Mouse (Mus musculus) cerebellum, adult 18-20 months (tissue): Measurements from ENCODE around the gene AC134908.4.

Experiments
- DNase-seq, 2 experiments: peaks; one replicate each; pipeline ENCODE4 v3.0.0; 2021

AC134908.4 gene

DNA sequence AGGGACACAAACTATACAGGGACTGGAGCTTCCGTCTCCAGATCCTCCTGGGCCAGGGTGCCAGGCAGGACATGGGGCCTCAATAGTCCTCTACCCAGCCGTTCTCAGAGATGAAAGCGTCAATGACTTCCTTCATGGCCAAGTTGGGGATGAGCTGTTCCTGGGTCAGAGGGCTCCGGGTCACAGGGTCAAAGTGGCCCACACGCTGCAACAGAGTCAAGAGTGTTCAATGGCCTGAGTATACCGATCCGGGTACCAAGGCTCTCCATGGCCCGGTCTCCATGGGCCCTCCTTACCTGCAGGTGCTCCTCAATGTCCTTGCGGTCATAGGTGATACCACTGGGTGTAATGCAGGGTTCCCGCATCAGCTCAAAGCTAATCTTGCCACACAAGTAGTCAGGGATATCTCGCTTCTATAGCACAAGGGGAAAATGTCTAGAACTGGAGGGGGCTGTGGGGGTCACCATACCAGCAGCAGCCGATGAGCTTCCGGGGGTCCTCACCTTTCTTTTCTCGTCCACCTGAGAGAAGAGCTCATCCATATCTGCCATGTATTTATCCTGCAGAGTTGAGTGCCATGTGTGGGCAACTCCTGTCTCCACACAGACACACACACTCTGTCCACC, 35.5 kb upstream of the AC134908.4 start:
- DNase-seq: no peak

DNA sequence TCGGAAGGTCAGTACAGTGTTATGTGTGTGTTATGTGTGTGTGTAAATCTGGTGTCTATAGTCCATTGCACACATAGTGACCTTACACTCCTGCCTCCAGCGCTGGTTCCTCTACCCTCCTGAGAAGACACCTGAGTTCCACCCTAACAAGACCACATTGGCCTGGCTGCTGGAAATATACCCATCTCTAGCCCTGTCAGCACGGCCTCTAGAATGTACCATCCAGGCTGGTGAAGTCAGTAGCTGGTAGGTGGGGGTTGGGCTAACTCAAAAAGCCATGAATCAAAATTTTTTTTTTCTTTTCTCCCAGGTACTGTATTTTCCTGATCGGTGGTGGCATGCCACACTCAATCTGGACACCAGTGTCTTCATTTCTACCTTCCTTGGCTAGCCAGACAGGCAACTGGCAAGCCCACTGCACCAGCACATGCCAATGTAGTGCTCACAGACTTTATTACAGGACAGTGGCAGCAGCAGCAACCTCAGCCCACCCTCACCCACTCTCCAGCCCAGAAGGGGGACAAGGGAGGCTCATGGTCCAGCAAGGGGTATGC, 34.8 kb upstream of the AC134908.4 start:
- no peak for DNase-seq

DNA sequence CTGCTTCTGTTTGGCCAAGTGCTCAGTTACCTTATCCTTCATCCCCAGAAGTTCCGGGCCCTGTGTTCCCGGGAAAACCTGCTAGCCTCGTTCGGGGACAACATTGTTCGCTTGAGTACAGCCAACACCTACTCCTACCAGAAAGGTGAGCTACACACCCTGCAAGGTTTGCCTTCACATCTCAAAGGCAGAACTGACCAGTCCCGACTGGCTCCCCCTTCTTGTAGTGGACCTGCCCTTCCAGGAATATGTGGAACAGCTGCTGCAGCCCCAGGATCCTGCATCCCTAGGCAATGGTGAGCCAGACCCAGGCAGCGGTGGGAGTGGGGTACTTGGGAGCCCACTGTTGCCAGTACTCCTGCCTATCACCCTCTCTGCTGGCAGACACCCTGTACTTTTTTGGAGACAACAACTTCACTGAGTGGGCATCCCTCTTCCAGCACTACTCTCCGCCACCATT, 34.1 kb upstream of the AC134908.4 start:
- DNase-seq: peak in 1 of 2 experiments; percentile 26

DNA sequence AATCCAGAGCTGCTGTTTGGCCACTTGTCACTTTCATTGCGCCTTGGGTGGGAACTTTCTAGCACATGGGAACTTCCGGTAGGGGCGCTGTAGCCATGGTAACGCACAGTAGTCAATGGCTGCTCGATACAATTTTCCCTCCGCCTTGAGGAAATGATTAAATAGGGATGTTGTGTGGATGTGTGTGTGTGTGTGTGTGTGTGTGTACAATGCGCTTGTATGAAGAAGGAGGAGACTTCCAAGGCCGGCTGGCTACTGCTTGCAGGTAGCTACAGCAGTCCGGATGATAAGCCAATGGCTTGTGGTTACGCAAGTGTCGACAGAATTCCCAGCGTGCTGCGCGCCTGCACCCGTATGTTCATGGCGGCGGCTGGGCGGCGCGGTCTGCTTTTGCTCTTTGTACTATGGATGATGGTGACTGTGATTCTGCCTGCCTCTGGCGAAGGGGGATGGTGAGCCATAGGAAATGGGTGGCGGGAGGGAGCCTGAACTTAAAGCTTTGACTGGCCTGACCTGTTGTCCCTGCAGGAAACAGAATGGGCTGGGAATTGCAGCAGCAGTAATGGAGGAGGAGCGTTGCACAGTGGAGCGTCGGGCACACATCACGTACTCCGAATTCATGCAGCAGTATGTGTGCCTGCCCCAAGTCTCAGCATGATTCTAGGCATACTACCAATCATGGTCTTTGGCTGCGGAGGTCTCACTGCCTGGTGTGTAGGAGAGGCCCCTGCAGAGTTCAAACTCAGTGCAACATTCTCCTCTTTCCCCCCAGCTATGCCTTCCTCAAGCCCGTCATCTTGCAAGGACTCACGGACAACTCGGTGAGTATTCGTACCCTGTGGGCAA, 33.5 kb upstream of the AC134908.4 start, which contains the start of gene Jmjd8:
TSS of gene Jmjd8 (plus strand) at position 156 of the 846 bp plus-strand sequence.
- DNase-seq: peak; percentile 86 to 87

DNA sequence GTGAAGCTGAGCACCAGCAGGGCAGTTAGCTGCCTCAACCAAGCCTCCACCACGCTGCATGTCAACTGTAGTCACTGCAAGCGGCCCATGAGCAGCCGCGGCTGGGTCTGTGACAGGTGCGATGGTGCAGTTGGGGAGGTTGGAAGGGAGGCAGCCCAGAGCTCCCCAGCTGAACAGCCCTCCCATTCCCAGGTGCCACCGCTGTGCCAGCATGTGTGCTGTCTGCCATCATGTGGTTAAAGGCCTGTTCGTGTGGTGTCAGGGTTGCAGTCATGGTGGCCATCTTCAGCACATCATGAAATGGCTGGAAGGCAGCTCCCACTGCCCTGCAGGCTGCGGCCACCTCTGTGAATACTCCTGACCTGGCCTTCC, 32.8 kb upstream of the AC134908.4 start:
- DNase-seq: peak in 1 of 2 experiments; percentile 25

DNA sequence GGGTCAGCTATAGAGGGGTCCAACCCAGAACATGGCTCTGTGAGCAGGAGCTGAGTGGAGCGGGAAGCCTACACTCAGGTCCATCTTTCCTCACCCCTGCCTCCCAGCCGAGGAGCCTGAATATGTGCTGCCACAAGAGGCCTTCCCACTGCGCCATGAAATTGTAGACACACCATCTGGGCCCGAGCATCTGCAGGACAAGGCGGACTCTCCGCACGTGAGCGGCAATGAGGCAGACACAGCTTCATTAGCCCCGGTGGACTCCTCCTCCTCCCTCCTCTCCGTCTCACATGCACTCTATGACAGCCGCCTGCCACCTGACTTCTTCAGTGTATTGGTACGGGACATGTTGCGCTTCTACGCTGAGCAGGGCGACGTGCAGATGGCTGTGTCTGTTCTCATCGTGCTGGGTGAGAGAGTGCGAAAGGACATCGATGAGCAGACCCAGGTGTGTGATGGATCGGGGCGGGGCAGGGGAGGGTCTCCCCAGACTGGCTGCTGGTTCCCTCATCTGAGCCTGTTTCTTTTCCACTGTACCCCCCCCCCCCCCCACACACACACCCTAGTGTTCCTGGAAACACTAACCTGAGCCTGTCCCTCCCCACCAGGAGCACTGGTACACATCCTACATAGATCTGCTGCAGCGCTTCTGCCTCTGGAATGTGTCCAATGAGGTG, 32.2 kb upstream of the AC134908.4 start:
- DNase-seq: no peak

DNA sequence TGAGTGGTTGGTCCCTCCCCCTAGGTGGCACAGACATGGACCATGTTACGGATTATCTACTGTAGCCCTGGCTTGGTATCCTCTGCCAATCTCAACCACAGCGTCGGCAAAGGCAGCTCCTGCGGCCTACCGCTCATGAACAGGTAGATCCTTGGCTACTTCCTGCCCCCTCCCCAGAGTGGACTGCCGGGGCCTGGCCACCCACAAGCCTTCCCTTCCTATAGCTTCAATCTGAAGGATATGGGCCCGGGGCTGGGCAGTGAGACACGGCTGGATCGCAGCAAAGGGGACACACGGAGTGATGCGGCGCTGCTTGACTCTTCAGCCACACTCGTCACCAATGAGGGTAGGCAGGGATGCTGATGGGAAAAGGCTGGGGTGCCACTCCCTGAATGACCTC, 31.6 kb upstream of the AC134908.4 start:
- no peak for DNase-seq

DNA sequence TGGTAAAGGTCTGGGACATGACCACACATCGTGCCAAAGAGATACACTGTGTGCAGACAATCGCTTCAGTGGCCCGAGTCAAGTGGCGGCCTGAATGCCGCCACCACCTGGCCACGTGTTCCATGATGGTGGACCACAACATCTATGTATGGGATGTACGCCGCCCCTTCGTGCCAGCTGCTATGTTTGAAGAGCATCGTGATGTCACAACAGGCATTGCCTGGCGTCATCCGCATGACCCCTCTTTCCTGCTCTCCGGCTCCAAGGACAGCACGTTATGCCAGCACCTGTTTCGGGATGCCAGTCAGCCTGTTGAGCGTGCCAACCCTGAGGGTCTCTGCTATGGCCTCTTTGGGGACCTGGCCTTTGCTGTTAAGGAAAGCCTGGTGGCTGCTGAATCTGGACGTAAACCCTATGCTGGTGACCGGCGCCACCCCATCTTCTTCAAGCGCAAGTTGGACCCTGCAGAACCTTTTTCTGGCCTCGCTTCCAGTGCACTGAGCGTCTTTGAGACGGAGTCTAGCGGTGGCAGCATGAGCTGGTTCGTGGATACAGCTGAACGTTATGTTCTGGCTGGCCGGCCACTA, 30.6 kb upstream of the AC134908.4 start:
- DNase-seq: no peak

DNA sequence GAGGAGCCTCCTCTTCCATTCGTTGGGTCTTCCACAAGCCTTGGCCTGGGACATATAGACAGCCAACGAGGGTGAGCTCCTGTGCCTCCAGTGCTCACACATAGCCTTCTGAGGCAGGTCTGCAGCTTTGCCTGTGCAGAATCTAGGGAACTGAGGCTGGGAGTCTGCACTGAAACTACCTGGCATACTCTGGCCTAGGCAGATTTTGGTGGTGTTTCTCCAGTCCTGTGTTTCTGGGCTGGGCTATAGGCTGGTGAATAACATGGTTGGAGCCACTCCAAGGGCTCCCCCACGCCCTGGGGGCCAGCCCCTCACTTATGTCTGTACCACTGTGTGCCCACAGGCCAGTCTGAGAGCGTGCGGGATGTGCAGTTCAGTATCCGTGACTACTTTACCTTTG, 29.9 kb upstream of the AC134908.4 start:
- DNase-seq: peak in 1 of 2 experiments; percentile 23

DNA sequence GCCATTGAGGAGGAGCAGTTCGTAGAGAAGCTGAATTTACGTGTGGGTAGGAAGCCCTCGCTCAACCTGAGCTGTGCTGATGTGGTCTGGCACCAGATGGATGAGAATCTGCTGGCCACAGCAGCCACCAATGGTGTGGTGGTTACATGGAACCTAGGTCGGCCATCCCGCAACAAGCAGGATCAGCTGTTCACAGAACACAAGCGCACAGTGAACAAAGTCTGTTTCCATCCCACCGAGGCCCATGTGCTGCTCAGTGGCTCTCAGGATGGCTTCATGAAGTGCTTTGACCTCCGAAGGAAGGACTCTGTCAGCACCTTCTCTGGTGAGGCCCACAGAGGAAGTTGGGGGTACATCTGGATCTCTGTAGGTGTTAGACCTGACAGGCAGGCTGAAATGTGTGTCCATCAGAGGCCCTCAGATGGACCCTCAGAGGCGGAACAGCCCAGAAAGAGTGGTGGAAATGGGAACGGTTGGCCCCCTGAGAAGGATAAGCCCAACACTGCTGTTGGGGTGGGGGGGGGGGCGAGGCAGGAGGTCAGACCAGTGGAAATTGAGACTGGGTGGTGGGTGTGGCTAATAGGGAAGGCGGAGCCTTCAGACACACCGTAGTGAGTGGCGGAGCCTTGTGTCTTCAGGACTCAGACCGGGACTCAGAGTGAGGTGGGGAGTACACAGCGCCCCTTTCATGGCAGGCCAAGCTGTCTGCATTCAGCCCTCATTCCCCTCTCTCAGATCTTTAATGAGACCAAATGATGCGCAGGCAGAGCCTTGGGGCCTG, 29.1 kb upstream of the AC134908.4 start:
- DNase-seq: no peak

DNA sequence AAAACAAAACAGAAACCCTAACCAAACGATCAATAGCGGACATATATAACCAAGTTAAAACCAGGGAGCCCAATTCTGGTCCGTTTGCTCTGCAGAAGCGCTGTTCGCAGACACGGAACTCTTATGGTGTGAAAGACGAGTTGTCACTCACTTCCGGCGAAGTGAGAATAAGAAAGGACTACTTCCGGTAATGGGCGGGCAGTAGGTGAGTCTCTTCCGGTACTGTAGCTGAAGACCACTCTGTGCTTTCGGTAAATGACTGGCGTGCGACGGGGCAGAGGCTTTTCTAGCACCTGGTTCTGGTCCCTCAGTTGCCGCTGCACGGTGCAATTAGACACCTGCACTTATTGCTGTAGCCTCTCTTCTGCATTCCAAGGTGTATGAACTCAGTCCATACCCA, 28.0 kb upstream of the AC134908.4 start, which contains the start of gene Wdr24:
TSS of gene Wdr24 (plus strand) at position 176 of the 400 bp plus-strand sequence.
- peak; percentile 75 to 84 for DNase-seq

DNA sequence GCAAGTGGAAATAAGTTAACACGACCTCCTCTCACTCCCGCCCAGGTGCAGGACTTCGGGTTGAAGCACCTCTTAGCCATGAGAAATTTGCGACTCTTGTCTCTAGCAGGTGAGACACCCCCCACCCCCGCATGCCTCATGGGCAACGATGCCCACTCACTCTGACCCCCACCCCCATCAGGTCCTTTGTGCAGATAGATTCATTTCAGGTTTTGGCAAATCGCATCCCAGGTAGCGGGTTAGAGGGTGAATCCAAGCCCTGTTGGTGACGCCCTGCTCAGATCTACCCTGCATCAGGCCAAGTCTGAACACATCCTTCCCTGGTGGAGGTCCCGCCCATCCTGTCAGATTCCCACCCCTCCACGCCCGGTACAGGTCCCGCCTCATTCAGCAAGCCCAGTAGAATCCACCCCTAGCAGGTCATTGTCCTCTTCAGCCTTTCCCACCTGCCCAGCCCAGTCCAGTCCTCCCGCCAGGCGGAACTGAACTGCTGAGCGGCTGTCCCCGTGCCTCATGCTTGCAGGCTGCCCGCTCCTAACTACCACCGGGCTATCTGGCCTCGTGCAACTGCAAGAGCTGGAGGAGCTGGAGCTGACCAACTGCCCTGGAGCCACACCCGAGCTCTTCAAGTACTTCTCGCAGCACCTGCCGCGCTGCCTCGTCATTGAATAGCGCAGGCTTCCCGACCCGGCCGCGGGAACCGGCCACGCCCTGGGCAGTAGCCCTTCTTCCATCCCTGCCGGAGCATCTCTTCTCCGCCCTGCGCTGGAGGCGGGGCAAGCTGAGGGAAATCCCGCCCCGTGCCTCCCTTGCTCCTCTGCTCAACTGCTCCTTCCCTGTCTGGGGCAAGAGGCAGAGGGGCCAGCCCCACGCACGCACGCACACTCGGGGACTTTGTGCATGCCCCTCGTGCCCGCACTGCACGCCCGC, 23.7 kb upstream of the AC134908.4 start:
- peak in 1 of 2 experiments; percentile 14 for DNase-seq

DNA sequence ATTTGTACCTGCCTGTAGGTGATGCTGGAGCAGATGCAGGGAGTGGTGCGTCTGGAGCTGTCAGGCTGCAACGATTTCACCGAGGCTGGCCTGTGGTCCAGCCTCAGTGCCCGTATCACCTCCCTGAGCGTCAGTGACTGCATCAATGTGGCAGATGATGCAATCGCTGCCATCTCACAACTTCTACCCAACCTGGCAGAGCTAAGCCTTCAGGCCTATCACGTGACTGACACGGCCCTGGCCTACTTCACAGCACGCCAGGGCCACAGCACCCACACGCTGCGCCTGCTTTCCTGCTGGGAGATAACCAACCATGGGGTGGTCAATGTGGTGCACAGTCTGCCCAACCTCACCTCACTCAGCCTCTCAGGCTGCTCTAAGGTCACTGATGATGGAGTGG, 22.2 kb upstream of the AC134908.4 start:
- peak in 1 of 2 experiments; percentile 9 for DNase-seq

DNA sequence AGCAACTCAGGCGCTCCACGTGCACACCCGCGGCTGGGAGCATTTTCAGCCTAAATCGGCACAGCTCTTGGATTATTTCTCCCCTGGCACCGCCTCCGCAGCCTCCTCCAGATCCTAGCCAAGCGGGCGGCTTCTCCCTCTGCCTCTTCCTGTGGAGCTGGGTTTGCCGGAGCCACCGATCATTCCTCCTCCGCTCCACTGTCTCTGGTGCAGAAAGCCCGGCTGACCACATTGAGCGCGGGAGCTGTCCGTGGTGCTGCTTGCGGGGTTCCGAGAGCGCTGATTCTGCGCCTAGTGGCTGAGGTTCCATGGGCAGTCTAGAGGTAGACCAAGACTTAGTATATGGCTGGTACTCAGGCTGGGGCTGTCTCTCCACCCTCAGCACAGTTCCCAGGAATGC, 18.0 kb upstream of the AC134908.4 start:
- peak; percentile 70 to 74 for DNase-seq

DNA sequence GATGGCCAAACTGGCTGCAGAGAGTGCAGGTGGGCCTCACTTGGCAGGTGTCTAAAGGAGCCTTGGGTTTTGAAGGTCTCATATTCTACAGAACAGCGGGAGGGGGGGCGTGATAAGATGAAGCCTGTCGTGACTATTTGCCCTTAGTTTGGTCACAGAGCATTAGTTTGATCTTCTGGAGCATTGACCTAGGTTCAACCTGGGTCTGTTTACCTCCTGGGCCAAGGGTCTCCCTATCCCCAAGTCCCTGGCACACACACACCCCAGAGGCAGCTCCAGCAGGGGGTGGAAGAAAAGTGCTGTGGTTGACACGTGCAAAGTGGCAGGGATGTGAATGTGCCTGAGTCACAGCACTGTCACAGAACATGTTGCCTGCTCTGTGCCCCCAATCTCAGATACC, 15.4 kb upstream of the AC134908.4 start:
- peak; percentile 21 to 29 for DNase-seq

DNA sequence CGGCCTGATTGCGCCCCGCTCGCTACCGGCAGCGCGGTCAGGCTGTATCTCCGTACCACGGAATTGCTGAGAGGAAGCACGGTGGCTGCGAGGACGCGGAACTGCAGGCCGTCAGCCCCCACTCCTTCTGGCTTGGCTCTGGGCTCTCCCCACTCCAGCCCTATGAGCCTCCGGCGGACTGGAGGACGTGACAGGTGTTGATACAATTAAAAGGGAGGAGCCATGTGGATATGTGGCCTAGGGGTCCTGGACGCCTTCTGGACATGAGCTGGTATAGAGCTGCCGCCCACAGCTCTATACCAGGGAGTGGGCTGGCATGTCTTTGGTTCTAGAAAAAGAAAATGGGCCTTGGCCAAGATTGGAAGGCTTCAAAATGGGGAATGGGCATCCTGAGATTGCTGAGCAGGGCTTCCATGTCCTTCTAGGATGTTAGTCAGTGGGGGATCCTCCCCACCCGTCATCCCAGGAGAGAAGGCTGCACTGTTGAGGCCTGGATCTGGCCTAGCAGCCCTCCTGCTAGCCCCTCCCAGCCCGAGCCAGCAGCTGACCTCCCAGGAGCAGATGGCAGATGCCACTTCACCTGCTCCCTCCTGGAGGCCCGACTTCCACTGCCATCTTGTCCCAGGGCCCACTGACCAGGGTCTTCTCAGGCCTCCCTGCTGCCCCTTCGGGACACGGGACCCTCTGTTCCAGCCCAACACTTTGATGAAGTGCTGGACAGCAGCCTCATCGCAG, 14.3 kb upstream of the AC134908.4 start:
- peak; percentile 79 to 86 for DNase-seq

DNA sequence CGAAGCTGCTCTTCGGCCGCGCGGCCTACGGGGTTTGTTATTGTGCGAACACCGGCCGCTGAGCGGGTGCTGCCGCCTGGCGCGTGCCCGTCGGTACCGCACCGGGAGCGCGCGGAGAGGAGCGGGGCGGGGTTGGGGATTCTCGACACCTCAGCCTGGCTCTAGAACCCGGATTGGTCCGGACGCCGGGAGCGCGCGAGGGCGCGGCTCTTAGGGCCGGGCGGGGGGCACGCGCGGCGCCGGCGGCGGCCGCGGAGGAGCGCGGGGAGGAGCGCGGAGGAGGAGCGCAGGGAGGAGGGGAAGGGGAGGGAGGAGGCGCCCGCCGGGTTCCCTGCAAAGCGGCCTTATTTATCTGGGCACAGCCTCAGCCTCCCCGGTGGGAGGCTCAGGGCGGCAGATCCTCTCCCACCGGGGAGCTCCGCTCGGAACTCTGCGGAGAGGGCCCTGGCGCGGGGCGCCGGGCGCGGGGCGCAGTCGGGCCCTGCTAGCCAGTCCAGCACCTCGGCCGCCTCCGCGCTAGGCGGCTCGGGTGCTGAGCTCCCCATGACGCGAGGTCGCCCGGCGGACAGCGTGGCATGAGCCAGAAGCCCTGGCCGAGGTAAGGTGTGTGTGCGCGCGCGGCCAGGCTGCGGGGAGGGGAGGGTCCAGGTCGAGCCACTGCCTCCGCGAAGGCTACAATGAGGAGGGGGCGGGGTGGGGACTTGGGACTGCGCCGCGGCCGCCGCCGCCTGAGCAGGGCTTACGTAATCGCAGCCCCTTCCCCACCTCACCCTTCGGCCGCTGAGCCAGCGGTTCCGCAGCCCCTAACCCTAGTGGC, 13.5 kb upstream of the AC134908.4 start, which contains the start of gene Fbxl16:
TSS of gene Fbxl16 (plus strand) at position 297 of the 817 bp plus-strand sequence.
- DNase-seq: peak; percentile 96 to 97

DNA sequence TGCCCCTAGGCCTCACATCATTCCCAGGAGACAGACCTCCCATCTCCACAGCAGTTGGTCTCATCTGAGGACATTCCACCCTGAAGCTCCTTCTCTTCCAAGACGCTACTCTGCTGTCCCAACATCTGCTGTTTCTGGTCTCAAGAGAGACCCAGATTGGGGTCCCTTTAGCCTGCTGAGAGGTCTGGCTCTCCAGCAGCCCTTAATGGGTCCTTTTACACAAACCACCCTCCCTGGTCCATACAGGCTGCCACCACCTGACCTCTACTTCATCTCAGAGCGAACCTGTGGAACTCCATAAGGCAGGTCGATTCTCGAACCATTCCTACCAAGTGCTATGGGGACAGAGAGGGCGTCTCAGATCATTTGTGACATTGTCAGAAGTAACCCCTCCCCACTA, 12.6 kb upstream of the AC134908.4 start:
- DNase-seq: peak in 1 of 2 experiments; percentile 22

DNA sequence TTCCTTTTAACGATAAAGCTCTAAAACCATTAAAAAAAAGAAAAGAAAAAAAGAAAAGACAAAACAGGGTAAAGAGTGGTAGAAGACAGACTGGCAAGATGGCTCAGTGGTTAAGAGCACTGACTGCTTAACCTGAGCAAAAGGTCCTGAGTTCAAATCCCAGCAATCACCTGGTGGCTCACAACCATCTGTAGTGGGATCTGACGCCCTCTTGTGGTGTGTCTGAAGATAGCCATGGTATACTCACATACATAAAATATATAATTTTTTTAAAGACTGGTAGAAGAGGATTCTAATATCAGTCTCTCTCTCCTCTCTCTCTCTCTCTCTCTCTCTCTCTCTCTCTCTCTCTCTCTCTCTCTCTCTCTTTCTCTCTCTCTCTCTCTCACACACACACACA, 12.0 kb upstream of the AC134908.4 start:
- DNase-seq: peak; percentile 17 to 36
